Mouse (Mus musculus) CH12.LX (cell line): ENCODE measurements around the gene Nhsl2.

Experiments
- CTCF ChIP-seq, 2 experiments: IDR thresholded peaks in 1 of 2; conservative IDR thresholded peaks in 1 of 2; 2 replicates each; pipeline ENCODE4 v1.5.1; 2011 to 2012; ENCODE audit warnings: low read depth in 2 of 2, low read length in 2 of 2, improper control_type of control experiment in 1 of 2, inconsistent platforms in 1 of 2, mild to moderate bottlenecking in 1 of 2, moderate library complexity in 1 of 2
- ELF1 ChIP-seq: IDR thresholded peaks from 2 replicates; pipeline ENCODE4 v1.6.1; 2014; ENCODE audit warnings: low read depth, mild to moderate bottlenecking, inconsistent platforms, low read length, improper control_type of control experiment
- JUN ChIP-seq: IDR thresholded peaks from 2 replicates; pipeline ENCODE4 v1.6.1; 2011; ENCODE audit warnings: low read depth, mild to moderate bottlenecking, low read length, improper control_type of control experiment, moderate library complexity; ENCODE audit not compliant: insufficient read depth
- MAX ChIP-seq: IDR thresholded peaks from 2 replicates; pipeline ENCODE4 v1.6.1; 2011; ENCODE audit warnings: low read length, improper control_type of control experiment
- NELFE ChIP-seq: IDR thresholded peaks from 2 replicates; pipeline ENCODE4 v1.6.1; 2011; ENCODE audit warnings: low read depth, low read length, improper control_type of control experiment
- POLR2A ChIP-seq: IDR thresholded peaks from 2 replicates; pipeline ENCODE4 v1.6.1; 2011; ENCODE audit warnings: low read depth, mild to moderate bottlenecking, improper control_type of control experiment, low read length
- RCOR1 ChIP-seq: conservative IDR thresholded peaks from 2 replicates; pipeline ENCODE4 v1.6.1; 2012; ENCODE audit warnings: low read depth, mild to moderate bottlenecking, inconsistent platforms, low read length, improper control_type of control experiment

DNA sequence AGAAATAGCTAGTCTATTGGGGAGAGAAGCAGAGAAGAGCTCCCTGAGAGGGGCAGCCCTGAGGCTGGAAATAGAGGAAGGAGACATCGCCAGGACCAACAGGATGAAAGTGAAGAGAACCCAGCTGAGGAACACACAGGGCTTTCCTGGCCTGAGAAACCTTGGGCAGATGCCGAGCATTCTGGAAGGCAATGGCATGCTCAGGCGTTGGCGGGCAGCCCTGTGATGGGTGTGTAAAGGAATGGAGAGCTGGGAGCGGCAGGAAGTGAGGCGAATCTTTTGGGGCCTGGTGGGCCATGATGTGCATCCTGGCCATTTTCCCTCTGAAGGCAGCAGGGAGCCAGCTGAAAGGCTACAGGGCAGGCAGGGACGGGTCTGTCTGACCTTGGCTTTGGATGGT lies 83.1 kb downstream of the Nhsl2 start:
- TF ChIP-seq POLR2A: no peak
- no peak for TF ChIP-seq JUN
- TF ChIP-seq MAX: no peak
- no peak for TF ChIP-seq CTCF (conservative IDR thresholded peaks at IDR 0.05 in 1 of 2, IDR thresholded peaks at IDR 0.05 in 1 of 2; ENCODE audit: low read depth in 2 of 2, low read length in 2 of 2)
- TF ChIP-seq RCOR1: no peak
- no peak for TF ChIP-seq ELF1
- TF ChIP-seq NELFE: no peak
